Mouse (Mus musculus) kidney, adult 11 months (tissue): ENCODE results near the gene Ddb2.
A peak's percentile ranks its signal among the peaks of the same experiment; 100 is the strongest.

ENCODE experiments used
- DNase-seq: peaks from one replicate; pipeline ENCODE4 v3.0.0; 2022

The Ddb2 gene

DNA sequence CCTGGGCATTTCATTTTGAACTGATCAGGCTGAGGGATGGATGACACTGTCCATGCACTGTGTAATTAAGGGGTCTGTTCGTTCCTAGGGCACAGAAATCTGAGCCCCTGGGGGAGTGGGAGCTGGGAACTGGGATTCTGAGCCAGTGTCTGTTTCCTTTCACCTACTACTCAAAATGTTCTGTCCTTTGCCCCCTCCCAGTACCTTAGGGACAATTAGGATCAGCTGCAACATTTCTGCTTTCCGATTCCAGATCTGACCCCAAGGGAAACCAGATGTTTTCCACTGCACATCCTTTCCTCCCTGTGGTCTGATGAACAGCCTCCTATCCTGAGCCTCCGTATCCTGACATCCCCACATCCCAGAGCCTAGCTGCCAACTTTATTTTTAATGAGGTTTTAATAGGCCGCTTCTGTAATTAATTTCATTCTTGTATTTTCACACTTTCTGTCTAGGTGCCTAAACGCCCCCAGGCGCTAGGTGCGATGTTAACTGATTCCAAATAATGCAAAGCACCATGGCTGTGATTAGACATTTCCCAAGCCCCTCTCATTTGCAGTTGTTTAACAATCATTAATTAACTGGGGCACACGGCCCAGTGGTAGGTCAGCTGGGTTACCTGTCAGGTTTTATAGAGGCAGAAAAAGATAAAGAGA lies 18.1 kb upstream of the Ddb2 start:
- no peak for DNase-seq

DNA sequence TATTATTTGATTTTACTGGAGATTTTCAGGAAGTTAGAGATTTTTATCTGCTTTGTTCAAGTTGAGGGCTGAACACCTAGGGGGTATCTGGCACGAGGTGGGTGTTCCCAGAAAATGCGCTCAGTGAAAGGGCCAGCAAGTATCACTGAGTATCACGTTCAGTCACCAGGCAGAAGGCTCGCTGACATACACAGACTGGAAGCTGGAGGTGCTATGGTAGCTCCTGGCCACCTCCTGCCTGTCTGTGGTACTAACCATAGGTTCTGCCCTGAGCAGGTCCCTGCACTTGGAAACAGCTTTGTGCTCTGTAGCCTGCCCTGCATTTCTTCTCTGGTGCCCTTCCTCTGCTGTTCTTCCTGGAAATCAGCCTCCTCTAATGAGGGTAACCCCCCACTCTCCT lies 15.7 kb upstream of the Ddb2 start:
- no peak for DNase-seq

DNA sequence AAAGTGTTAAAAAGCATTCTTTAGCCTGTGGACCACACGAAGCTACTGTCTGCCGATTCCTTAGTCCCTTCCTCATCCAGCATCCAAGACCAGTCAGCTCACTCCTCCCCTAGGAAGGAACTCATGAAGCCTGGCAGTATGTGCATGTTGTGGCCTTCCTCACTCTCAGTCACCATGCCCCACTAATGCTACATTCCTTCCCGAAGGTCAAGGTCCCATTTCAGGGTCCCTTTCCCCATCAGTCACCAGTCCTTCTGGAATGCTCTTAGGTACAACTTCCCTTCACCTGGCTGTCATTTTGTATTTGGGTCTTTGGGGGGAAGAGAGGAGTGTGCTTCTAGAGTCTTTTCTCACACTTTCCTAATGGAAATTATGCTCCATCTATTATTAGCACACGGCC lies 15.2 kb upstream of the Ddb2 start:
- no peak for DNase-seq

DNA sequence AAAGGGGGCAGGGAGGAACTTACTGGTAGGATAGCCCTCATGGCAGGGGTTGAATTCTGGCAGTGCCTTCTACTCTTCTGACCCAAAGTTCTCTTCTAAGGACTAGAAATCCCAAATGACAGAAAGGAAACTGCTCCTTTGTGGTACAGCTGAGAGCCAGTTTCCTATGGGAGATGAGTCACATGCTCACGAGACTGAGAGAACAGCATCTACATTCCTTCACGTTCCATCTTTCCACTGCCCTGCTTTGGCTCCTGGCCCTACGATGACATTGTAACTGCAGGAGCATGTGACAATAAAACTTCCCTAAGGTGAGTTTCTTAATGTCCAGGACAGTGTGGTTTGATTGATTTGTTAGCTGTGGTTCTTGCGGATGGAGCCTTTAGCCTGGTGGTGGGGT lies 11.6 kb upstream of the Ddb2 start:
- DNase-seq: no peak

DNA sequence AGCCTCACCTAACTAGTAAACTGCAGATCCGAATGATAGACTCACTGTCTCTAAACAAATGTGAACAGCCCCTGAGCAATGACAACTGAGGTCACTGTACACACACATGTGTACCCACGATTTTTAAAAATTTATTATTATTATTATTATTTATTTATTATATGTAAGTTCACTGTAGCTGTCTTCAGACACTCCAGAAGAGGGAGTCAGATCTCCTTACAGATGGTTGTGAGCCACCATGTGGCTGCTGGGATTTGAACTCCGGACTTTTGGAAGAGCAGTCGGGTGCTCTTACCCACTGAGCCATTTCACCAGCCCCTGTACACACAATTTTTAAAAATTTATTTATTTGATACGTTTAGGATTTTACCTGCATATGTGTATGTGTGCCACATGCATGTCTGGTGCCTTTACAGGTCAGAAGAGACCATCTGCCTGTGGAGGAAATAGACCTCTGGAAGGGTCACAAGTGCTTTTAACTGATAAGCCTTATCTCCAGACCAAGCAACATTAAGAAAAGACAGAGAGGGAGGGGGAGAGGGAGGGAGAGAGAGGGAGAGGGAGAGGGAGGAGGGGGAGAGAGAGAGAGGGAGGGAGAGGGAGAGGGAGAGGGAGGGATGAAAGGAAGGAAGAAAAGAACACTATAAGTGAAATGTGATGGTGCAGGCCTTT lies 7.9 kb upstream of the Ddb2 start:
- no peak for DNase-seq

DNA sequence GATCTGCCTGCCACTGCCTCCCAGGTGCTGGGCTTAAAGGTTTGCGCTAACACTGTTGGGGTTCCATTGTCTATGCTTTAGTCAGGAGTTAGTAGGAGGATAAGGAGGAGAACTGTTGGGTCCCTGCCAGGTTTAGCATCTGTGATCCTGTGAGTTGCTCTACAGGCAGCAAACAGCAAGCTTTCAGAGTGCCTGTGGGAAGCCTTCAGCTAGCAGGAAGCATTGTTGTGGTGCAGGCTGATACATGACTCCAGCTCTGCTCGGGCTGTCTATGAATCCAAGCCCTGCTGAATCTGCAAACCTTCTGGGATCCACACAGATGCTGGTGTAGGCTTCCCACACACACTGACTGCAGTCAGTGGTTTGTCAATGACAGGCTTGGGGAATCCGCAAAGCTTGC lies 6.6 kb upstream of the Ddb2 start:
- DNase-seq: no peak

DNA sequence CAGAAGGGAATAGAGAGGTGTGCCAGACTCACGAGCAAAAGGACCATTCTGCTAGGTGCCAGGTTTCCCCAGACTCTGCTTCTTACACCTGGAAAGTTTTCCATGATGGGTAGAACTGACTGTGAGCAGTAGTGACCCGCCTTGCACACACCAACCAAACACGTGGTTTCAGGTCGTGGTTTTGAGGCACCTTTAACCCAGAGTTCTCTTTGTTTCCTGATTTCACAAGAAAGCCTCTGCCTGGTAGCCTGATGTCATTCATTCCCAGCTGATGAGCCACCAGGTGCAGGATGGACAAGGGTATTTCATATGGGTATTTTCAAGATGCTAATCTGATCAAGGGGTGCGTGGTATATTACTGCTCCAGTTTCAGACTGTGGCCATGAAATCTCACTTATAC lies 5.8 kb upstream of the Ddb2 start:
- DNase-seq: no peak

DNA sequence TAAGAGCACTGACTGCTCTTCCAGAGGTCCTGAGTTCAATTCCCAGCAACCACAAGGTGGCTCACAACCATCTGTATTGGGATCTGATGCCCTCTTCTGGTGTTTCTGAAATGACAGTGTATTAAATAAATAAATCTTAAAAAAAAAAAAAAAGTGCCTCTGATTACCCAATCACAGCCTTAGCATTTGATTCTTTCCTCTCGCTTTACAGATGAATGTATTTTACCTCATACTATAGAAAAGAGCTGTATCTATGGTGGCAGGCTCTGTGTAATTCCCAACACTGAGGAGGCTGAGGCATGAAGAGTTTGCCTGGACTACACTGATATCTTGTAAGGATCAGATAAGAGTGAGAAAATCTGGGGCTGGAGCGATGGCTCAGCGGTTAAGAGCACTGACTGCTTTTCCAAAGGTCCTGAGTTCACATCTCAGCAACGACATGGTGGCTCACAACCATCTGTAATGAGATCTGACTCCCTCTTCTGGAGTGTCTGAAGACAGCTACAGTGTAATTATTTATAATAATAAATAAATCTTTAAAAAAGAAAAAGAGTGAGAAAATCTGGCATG lies 814 bp upstream of the Ddb2 start:
- DNase-seq: peak; percentile 11

DNA sequence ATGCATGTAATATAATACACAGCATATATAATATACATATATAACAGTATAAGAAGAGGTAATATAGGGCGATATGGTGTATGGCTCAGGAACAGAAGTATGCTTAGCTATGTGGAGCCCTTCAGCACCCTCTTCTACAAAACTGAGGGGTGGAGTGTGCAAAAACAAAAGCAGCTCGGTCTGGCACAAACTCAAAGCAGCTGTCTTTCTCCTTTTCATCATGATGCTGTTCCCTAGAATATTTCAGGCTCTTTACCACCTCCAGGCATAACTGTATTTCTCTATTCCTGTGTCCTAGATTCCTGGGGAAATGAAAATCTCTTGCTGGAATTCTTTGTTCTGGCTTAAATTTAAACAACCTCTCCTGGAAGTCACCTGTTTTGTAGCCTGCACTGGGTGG lies 7.0 kb downstream of the Ddb2 start:
- no peak for DNase-seq

DNA sequence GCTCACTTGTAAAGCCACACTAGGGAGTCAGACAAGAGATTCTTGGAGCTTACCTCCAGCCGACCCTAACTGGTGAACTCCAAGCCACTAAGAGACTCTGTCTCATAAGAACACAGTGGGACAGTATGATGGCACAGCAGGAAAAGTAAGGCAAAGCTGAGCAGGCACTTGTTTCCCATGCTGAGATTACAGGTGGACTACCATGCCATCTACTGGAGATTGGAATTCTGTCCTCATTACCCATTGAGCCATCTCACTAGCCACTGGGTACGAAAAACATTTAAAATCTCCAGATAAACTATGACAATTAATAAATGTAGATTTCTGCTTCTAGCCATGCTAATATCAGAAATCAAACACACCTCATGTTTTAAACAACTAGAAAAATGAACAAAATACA lies 13.2 kb downstream of the Ddb2 start:
- DNase-seq: no peak

DNA sequence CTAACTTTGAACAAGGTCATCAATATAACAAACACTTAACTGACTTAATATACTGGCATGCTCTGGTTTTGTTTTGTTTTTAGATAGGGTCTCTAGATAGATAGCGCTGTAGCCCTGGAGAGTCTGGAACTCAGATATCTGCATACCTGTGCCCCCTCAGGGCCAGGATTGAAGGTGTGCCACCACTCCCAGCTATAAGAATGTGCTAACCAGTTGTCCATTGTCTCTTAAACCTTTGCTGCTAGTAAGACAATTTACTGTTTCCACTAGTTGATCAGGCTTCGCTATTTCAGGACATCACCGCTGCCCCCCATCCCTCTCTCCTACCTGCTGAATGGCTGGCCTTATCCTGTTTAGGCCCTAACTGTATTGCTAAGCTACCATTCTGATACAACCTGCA lies 16.3 kb downstream of the Ddb2 start:
- no peak for DNase-seq

DNA sequence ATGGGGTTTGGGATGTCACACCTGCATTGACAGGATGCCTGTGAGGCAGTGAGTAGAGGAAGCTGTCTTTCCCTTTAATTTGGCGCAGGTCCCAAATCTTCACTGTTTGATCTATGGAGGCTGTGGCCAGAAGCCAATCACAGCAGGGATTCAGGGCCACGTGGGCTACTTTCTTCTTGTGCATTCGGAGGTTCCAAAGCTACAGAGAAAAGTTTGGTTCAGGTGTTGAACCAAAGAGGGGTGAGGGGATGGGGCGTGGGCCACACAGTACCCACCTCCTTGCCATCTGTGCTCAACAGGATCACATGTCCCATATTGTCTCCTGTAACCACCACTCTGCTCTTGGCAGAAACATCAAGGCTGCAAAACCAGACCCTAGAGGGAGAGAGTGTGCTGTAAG lies 19.8 kb downstream of the Ddb2 start:
- no peak for DNase-seq

DNA sequence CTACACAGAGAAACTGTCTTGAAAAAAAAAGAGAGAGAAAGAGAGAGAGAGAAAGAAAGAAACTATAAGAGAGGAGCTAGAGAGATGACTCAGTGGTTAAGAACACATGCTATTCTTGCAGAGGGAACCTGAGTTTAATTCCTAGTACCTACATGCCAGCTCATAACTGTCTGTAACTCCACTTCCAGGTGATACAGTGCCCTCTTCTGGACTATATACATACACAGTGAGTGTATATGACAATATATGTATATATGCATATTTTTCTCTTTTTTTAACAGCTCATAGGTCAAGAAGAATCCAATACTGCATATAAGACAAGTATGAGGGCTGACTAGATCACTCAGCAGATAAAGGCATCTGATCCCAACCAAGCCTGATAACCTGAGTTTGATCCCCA lies 23.5 kb downstream of the Ddb2 start:
- no peak for DNase-seq

DNA sequence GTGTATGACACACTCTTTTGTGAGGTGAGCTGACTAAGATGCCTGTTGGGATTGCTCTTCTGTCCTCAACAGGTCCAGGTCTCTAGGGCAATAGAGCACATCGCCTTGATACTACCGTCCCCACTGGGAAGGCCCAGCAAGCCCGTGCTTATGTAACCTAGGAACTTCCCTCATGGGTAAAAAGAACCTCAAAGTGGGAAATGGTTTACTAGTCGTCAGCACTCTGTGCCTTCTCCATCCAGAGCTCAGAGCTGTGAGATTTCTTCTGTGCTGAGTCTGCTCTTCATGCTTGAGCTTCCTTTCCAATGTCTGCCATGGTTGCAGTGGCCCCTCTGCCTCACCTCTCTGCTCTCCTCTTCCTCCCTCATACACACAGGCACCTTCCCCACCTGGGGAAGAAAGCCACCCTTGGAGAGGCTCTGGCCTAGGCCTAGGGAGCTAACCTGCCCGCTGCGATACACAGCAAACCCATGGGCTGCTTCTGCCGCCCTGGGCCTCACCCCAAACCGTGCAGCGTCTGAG lies 30.5 kb downstream of the Ddb2 start:
- DNase-seq: no peak

DNA sequence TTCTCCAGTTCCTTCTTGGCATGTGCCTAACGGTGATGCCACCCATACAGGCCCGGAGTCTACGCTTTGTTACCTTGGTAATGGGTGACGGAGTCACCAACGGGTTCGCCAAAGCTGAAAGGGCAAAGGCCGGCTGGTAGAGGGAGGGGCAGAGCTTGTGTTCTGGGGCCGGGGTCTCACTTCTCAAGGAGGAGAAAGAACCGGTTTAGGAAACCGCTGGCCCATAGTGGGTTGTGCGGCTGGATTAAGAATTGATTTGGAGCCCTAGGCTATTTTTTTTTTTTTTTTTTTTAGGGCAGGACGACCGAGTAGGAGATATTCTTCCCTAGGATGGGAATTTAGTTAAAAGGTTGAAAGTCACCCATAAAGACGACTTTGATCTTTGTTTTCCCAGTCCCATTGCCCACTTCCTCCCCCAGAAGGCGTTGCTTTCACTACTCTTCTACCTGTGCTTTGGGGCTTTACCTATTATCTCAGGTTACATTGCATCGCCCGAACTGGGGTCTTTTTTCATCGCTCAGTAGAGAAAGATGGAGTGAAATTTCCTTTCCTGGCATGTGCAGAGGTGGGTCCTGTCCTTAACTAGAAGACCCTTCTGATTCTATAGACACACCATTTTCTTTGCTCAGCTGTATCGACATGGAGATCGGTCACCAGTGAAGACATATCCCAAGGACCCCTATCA lies 33.7 kb downstream of the Ddb2 start:
- no peak for DNase-seq

DNA sequence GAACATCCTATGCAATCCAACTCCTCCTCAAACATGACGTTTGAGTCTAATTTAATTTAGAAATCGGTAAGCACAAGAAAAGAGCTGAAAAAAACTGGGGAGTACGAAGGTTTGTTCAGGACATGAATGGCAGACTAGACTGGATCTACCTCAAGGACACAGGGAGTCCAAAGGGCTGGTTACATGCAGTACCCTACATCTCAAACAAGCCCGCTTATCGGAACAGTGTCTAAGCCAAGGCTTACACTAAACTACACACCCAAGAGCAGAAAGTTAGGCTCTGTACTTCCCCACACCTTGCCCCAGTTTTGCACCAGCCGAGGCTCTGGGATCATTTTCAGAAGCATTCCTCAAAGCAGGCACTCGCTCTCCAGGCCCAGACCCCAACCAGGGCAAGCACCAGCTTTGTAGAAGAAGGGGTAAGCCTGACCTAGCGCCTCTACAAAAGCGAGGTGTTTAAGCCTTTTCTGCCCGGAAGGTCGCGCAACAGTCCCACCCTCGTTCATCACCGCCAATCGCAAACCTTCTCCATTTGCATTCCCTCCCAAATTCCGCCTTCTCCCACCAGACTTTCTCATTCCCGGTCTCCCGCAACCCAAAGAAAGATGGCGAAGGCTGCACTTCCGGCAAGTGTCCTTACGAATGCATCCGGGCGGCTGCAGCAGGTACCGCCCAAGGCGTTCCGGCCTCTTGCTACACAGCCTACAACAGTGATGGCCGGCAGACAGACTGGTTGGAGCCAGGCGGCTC lies 34.4 kb downstream of the Ddb2 start, which contains the start of the genes Nr1h3 and Acp2:
Gene Nr1h3, minus strand, starts transcription at position 613 of the 750 bp plus-strand sequence.
Gene Acp2, plus strand, starts transcription at position 664 of the 750 bp plus-strand sequence.
- peak; percentile 94 for DNase-seq

DNA sequence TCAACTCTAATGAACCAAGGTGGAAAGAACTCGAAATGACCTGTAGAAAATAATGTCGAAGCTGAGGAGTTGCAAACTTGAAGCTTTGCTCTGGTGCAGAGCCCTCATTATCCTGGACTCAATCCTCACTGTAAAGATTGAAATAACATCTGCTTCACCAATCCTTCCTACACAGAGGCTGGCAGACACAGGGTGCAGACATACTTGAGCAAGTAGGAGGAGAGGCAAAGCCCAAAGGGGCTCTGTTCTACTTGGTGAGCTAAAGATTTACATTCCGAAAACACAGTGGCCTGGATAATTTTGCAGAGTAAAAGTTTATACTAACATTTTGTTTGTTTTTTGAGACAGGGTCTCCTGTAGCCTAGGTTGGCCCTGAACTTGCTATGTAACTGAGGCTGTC lies 37.9 kb downstream of the Ddb2 start:
- no peak for DNase-seq

DNA sequence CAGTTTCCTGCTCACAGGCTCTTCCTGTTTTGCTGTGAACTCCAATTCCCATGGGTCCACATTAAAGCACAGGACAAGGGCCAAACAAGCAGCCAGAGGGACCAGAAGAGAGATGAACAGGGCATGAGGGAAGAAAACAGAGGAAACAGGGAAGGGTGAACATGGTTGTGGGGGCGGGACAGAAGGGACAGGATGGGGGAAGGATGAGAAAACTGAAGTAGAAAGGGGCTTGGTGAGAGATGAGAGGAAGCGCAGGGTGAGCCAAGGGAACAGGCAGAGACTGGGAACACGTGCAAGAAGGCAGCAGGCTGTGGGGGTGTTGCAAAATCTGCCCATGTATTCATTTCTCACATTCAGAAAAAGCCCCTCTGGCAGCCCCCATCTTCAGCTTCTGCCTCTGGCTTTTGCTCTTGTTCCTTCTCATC lies 40.2 kb downstream of the Ddb2 start:
- DNase-seq: peak; percentile 32

DNA sequence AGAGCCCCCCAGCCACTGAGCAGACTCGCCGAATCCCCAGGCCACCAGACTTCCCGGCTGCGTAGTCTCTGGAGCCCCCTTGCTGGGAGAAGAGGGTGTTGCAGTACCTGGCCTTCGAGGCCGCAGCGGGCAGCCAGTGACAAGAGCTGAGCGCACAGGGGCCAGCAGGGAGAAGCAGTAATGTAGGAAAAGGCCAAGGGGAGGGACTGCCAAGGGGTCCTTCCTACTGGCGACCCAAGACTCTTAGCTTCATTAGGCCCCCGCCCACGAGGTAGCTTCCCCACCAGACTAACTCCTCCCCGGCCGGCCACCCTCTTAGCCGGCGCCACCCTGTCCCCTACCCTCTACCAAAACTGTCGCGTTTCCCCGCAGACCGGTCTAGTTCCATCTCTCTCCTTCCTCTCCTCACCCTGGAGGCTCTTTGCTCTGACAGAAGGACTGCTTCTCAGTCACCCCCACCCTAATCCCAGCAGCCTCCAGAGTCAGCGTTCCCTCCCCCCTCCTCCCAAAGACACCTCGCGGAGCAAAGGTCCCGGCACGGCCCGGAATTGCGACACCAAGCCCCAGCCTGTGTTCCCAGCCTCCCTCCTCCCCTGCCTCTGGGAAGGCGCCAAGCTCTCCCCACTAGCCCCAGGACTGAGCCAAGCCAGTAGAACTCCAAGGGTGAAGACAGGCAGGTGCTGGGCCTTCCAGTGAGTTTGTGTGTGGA lies 42.0 kb downstream of the Ddb2 start:
- peak; percentile 90 for DNase-seq

DNA sequence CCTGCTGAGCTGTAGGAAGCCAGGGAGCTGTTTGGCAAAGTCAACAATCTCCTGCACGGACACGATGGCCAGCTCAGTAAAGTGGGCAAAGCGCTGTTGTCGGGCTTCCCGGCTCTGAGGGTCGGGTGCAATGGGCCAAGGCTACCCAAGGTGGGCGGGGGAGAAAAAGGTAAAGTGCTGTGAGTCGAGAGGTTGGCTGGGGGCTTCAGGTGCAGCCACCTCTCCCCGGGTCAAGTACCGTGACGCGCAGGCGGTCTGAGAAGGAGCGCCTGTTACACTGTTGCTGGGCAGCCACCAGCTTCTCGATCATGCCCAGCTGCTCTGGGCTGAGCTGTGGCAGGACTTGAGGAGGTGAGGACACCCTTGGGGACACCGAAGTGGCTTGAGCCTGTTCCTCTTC lies 46.3 kb downstream of the Ddb2 start:
- no peak for DNase-seq

DNA sequence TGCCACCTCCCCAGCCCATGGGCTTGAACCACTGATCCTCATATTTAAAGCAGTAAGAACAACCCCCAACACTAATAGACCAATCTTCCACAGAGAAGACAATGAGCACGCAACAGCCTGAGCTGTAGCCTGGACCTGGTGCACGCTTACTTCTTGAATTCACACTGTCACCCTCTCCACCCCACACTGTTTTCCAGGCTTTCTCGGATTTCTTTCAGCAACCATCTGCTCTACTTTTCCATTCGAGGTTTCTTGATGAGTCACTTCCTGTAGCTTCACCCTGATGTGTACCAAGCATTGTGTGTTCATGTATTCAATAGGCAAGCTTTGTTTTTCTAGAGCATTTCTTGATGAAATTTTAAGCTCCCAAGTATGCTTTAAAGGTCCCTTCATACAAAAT lies 49.4 kb downstream of the Ddb2 start:
- no peak for DNase-seq

DNA sequence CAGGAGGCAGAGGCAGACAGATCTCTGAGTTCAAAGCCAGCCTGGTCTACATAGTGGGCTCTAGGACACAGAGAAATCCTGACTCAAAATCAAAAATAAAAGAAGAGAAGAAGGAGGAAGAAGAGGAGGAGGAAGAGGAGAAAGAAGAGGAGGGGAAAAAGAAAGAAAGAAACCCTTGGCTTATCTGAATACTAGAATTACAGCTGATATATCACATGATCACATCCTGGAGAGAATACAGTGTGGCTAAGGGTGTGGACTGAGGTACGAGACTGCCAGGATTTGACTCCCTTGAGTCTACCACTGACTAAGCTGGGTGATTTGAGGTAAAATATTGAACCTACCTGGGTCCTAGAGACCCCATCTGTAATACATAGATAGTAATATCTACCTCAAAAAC lies 50.6 kb downstream of the Ddb2 start:
- no peak for DNase-seq
